Mouse (Mus musculus) limb, embryonic 13.5 days (tissue): ENCODE measurements around the gene Nipbl. TPM values are rescaled to one million over a fixed set of nuclear protein-coding genes. Genes with fewer than 3 reads are reported as not detected.
"Not testable (repeated sequence)": the region's sequence is repeated elsewhere in the genome, so short reads cannot be mapped to it uniquely, and the experiment has no call there.

Experiments
- ATAC-seq: fragments of 200-750 bp; cut with Nextera tagmentation; 2 replicates; pipeline ENCODE4 v1.8.0; 2017; ENCODE audit warnings: low read depth, moderate number of reproducible peaks, moderate TSS enrichment; ENCODE audit not compliant: low FRiP score
- H3K27ac ChIP-seq: fragments of 300-500 bp; sonication (generic); 2 replicates; pipeline ENCODE4 v1.5.1; 2015; ENCODE audit warnings: inconsistent platforms, mild to moderate bottlenecking, moderate library complexity
- H3K27me3 ChIP-seq: fragments of 300-500 bp; sonication (generic); 2 replicates; pipeline ENCODE4 v1.6.1; 2015; ENCODE audit warnings: mild to moderate bottlenecking, inconsistent platforms
- H3K36me3 ChIP-seq: fragments of 300-500 bp; sonication (generic); 2 replicates; pipeline ENCODE4 v1.6.1; 2015; ENCODE audit warnings: inconsistent platforms, mild to moderate bottlenecking, moderate library complexity
- H3K4me1 ChIP-seq: fragments of 300-500 bp; sonication (generic); 2 replicates; pipeline ENCODE4 v1.6.1; 2015; ENCODE audit warnings: inconsistent platforms
- H3K4me2 ChIP-seq: fragments of 300-500 bp; sonication (generic); replicated peaks from 2 replicates; pipeline ENCODE4 v1.6.1; 2015; ENCODE audit warnings: inconsistent platforms, mild to moderate bottlenecking, moderate library complexity
- H3K4me3 ChIP-seq: fragments of 300-500 bp; sonication (generic); 2 replicates; pipeline ENCODE4 v1.5.1; 2015; ENCODE audit warnings: moderate library complexity, mild to moderate bottlenecking, inconsistent platforms
- H3K9ac ChIP-seq: fragments of 300-500 bp; sonication (generic); 2 replicates; pipeline ENCODE4 v1.6.1; 2015; ENCODE audit warnings: mild to moderate bottlenecking, inconsistent platforms
- H3K9me3 ChIP-seq: fragments of 300-500 bp; sonication (generic); 2 replicates; pipeline ENCODE4 v1.6.1; 2016; ENCODE audit warnings: inconsistent platforms
- WGBS: fragments of 180-500 bp; shearing (Covaris S2); methylation state at CpG from one replicate; pipeline ENCODE4 v1.1.7; 2015; 5-methylcytosine and 5-hydroxymethylcytosine counted together
- polyA plus RNA-seq: library from polyadenylated mRNA; unstranded; fragments of >200 nt; fragmentation: Nextera tagmentation; extraction: Ambion mirVana; gene quantifications from 2 replicates; pipeline ENCODE4 v1.2.1, GENCODE M21; 2015

Nipbl gene
- polyA plus RNA-seq: 20.8 and 21.0 TPM in 2 replicates

- Histone ChIP-seq H3K4me2 (peak within 1 kb of the TSS; percentile 97), H3K9ac (peak within 1 kb of the TSS; percentile 100), H3K36me3 (no peaks in the 10 kb centered on the region), H3K27ac (peak within 1 kb of the TSS; percentile 99), H3K27me3 (no peaks in the 10 kb centered on the region), H3K4me3 (peak within 1 kb of the TSS; percentile 96), H3K9me3 (no peaks in the 10 kb centered on the region), H3K4me1 (peaks cover 23% of the 10 kb centered on the region)
- under 1% methylated on average over 77 of the region's 102 CpGs for WGBS
- peak; percentile 91 for ATAC-seq
Observed at GRCm38 (mm10) chr15:8443926-8444889, at the start of gene Nipbl. TSS of gene Nipbl (minus strand) at chr15:8444463.

- Histone ChIP-seq H3K27me3 (no peaks in the 10 kb centered on the region), H3K36me3 (no peaks in the 10 kb centered on the region), H3K4me2 (no peak overlapping the region), H3K9me3 (no peaks in the 10 kb centered on the region), H3K4me3 (no peak overlapping the region), H3K27ac (no peak overlapping the region), H3K4me1 (no peaks in the 10 kb centered on the region), H3K9ac (no peak overlapping the region)
- WGBS: 80% methylated on average over 6 of the region's 6 CpGs
- no peak for ATAC-seq
Observed at GRCm38 (mm10) chr15:8485261-8485660, 41.0 kb upstream of the Nipbl start.

GRCm38 (mm10) chr15:8469006-8469575, 24.8 kb upstream of the Nipbl start:
- Histone ChIP-seq H3K27me3 (no peaks in the 10 kb centered on the region), H3K9ac (no peak overlapping the region), H3K4me2 (no peak overlapping the region), H3K4me1 (no peaks in the 10 kb centered on the region), H3K36me3 (no peaks in the 10 kb centered on the region), H3K9me3 (no peaks in the 10 kb centered on the region), H3K4me3 (no peak overlapping the region), H3K27ac (no peak overlapping the region)
- 67% methylated on average over 4 of the region's 4 CpGs for WGBS
- ATAC-seq: no peak

- Histone ChIP-seq H3K27ac (no peak overlapping the region), H3K27me3 (no peaks in the 10 kb centered on the region), H3K4me2 (no peak overlapping the region), H3K9ac (no peak overlapping the region), H3K4me3 (no peak overlapping the region), H3K9me3 (no peaks in the 10 kb centered on the region), H3K36me3 (no peaks in the 10 kb centered on the region), H3K4me1 (no peaks in the 10 kb centered on the region)
- WGBS: 85% methylated on average over 1 of the region's 1 CpGs
- ATAC-seq: no peak
Observed at GRCm38 (mm10) chr15:8463521-8463920, 19.3 kb upstream of the Nipbl start.

GRCm38 (mm10) chr15:8462780-8463179, 18.5 kb upstream of the Nipbl start:
- Histone ChIP-seq H3K27ac (no peak overlapping the region), H3K4me2 (no peak overlapping the region), H3K9me3 (no peaks in the 10 kb centered on the region), H3K4me1 (no peaks in the 10 kb centered on the region), H3K9ac (no peak overlapping the region), H3K27me3 (no peaks in the 10 kb centered on the region), H3K4me3 (no peak overlapping the region), H3K36me3 (no peaks in the 10 kb centered on the region)
- 91% methylated on average over 4 of the region's 4 CpGs for WGBS
- no peak for ATAC-seq

- 86% methylated on average over 2 of the region's 2 CpGs for WGBS
- Histone ChIP-seq H3K9ac (no peak overlapping the region), H3K27ac (no peak overlapping the region), H3K4me2 (no peak overlapping the region), H3K9me3 (no peaks in the 10 kb centered on the region), H3K4me3 (no peak overlapping the region), H3K27me3 (no peaks in the 10 kb centered on the region), H3K4me1 (no peaks in the 10 kb centered on the region), H3K36me3 (no peaks in the 10 kb centered on the region)
- ATAC-seq: no peak
Observed at GRCm38 (mm10) chr15:8460871-8461270, 16.6 kb upstream of the Nipbl start.

GRCm38 (mm10) chr15:8459979-8460378, 15.7 kb upstream of the Nipbl start:
- H3K4me2 ChIP-seq: no peak overlapping the region
- no peak overlapping the region for H3K9ac ChIP-seq
- no peaks in the 10 kb centered on the region for H3K4me1 ChIP-seq
- no peak for ATAC-seq
- H3K27ac ChIP-seq: no peak overlapping the region
- no peaks in the 10 kb centered on the region for H3K36me3 ChIP-seq
- no peak overlapping the region for H3K4me3 ChIP-seq
- no peaks in the 10 kb centered on the region for H3K27me3 ChIP-seq
- 83% methylated on average over 2 of the region's 2 CpGs for WGBS
- H3K9me3 ChIP-seq: no peaks in the 10 kb centered on the region

- H3K9ac ChIP-seq, H3K36me3 ChIP-seq, H3K27me3 ChIP-seq, ATAC-seq, H3K4me2 ChIP-seq, H3K27ac ChIP-seq, H3K4me3 ChIP-seq, H3K4me1 ChIP-seq, H3K9me3 ChIP-seq: not testable (repeated sequence)
- 74% methylated on average over 2 of the region's 2 CpGs for whole genome bisulfite sequencing
Observed at GRCm38 (mm10) chr15:8456223-8456622, 12.0 kb upstream of the Nipbl start.

- no peak overlapping the region for H3K27ac ChIP-seq
- no peak overlapping the region for H3K4me2 ChIP-seq
- WGBS: 92% methylated on average over 2 of the region's 2 CpGs
- no peaks in the 10 kb centered on the region for H3K9me3 ChIP-seq
- no peaks in the 10 kb centered on the region for H3K27me3 ChIP-seq
- ATAC-seq: no peak
- H3K4me3 ChIP-seq: no peak overlapping the region
- no peak overlapping the region for H3K9ac ChIP-seq
- H3K4me1 ChIP-seq: no peaks in the 10 kb centered on the region
- H3K36me3 ChIP-seq: no peaks in the 10 kb centered on the region
Observed at GRCm38 (mm10) chr15:8455486-8455885, 11.2 kb upstream of the Nipbl start.

- Histone ChIP-seq H3K27me3 (no peaks in the 10 kb centered on the region), H3K4me2 (no peak overlapping the region), H3K9ac (no peak overlapping the region), H3K4me3 (no peak overlapping the region), H3K4me1 (peaks cover 18% of the 10 kb centered on the region), H3K9me3 (no peaks in the 10 kb centered on the region), H3K36me3 (no peaks in the 10 kb centered on the region), H3K27ac (no peak overlapping the region)
- WGBS: 37% methylated on average over 3 of the region's 3 CpGs
- no peak for ATAC-seq
Observed at GRCm38 (mm10) chr15:8451071-8451470, 6.8 kb upstream of the Nipbl start.

- no peak for ATAC-seq
- Histone ChIP-seq H3K9me3 (no peaks in the 10 kb centered on the region), H3K36me3 (no peaks in the 10 kb centered on the region), H3K4me3 (no peak overlapping the region), H3K27me3 (no peaks in the 10 kb centered on the region), H3K4me2 (peak overlapping the region; percentile 50), H3K9ac (no peak overlapping the region), H3K4me1 (peaks cover 20% of the 10 kb centered on the region), H3K27ac (no peak overlapping the region)
- 55% methylated on average over 8 of the region's 8 CpGs for WGBS
Observed at GRCm38 (mm10) chr15:8447193-8447767, 3.0 kb upstream of the Nipbl start.

- no peak overlapping the region for H3K27ac ChIP-seq
- WGBS: 4% methylated on average over 6 of the region's 6 CpGs
- ATAC-seq: no peak
Observed at GRCm38 (mm10) chr15:8446435-8446834, 2.2 kb upstream of the Nipbl start.

More at GRCm38 (mm10) chr15:8446435-8446834, 2.2 kb upstream of the Nipbl start:
- Histone ChIP-seq H3K4me2 (peak overlapping the region; percentile 97), H3K4me1 (peaks cover 23% of the 10 kb centered on the region), H3K27me3 (no peaks in the 10 kb centered on the region), H3K9me3 (no peaks in the 10 kb centered on the region), H3K4me3 (peak overlapping the region; percentile 96), H3K9ac (peak overlapping the region; percentile 100; the same call in 1 of the 2 replicates), H3K36me3 (no peaks in the 10 kb centered on the region)
